Mouse (Mus musculus) CH12F3 (cell line): ENCODE results near the gene Mfsd4b3.
"Not testable (repeated sequence)": the region's sequence is repeated elsewhere in the genome, so short reads cannot be mapped to it uniquely, and the experiment has no call there.

Experiments
- in situ Hi-C: fragments of 300-500 bp; cut with MboI; formaldehyde crosslinking; loops from 2 replicates; pipeline ENCODE4 v1.14.3; 2020; ENCODE audit warnings: low sequenced_read_pairs

Gene Mfsd4b3

GRCm38 (mm10) chr10:39926616-39927139 is 33.3 kb downstream of the Mfsd4b3 start, which contains the start of gene Mfsd4b2:
Gene Mfsd4b2, minus strand, starts transcription at chr10:39926923.
- in situ Hi-C loops = no loop called here

GRCm38 (mm10) chr10:39924556-39924955 is 35.4 kb downstream of the Mfsd4b3 start:
- in situ Hi-C loops = not testable (repeated sequence)

- in situ Hi-C loops = no loop called here
These were observed 47.3 kb downstream of the Mfsd4b3 start for GRCm38 (mm10) chr10:39912616-39913015.

GRCm38 (mm10) chr10:39908768-39909441 is 51.0 kb downstream of the Mfsd4b3 start:
- in situ Hi-C loops = no loop called here

GRCm38 (mm10) chr10:39906799-39907658 is 52.9 kb downstream of the Mfsd4b3 start:
- in situ Hi-C loops = no loop called here

GRCm38 (mm10) chr10:39904191-39904590 is 55.8 kb downstream of the Mfsd4b3 start:
- in situ Hi-C loops = no loop called here

GRCm38 (mm10) chr10:39898874-39899371 is 61.0 kb downstream of the Mfsd4b3 start, which contains the start of gene Mfsd4b4:
Gene Mfsd4b4, minus strand, starts transcription at chr10:39899238.
- in situ Hi-C loops = no loop called here
